ENCODE assay signal across 8 mouse cellular contexts in the genomic region with DNA sequence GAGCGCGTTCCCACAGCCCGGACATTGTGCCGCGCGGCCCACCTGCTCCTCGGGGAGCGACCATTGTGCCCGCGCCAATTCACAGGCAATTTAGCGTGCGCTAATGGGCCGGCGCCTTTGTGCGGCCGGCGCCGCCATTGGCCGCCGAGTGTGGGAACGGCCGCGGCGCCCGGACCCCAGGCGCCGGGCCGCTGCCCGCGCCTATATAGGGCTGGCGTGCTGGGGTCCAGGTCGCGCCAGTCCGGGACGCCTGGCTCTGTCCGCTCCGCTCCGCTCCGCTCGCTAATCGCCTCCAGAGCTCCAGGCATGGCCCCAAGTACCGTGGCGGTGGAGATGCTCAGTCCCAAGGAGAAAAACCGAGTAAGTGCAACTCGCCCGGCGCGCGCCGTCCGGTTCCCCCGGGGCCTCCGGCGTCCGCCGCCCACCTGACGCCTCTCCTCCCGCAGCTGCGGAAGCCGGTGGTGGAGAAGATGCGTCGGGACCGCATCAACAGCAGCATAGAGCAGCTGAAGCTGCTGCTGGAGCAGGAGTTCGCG. TPM values are rescaled to one million over a fixed set of nuclear protein-coding genes. Genes with fewer than 3 reads are reported as not detected.
DNase-seq lines count a peak whose midpoint lies in the region; ATAC-seq and TF ChIP-seq lines count a peak whose summit lies in the region.

A gene (plus strand): TSS at position 234 of the 536 bp plus-strand sequence.

- no peak for TF ChIP-seq CTCF in kidney, postnatal 0 days (IDR thresholded peaks at IDR 0.05; ENCODE audit: low read depth)
- no peak for TF ChIP-seq CTCF in bone marrow, adult 2 months (IDR thresholded peaks at IDR 0.05; ENCODE audit: control insufficient read depth, insufficient read depth, low read length)

- peak within 1 kb of the TSS; percentile 42 for H3K4me3 ChIP-seq in kidney, postnatal 0 days (replicated peaks; ENCODE audit: low read depth, low read length)
- H3K4me3 ChIP-seq in bone marrow, adult 2 months (replicated peaks; ENCODE audit: control insufficient read depth, low read depth, low read length) = peak within 1 kb of the TSS; percentile 66
- H3K4me3 ChIP-seq in forebrain, embryonic 16.5 days (replicated peaks; ENCODE audit: low read length) = peak within 1 kb of the TSS; percentile 84
- H3K4me3 ChIP-seq in midbrain, embryonic 15.5 days = peak within 1 kb of the TSS; percentile 82

- no peak for TF ChIP-seq POLR2A in bone marrow, adult 2 months (IDR thresholded peaks at IDR 0.05; ENCODE audit: borderline replicate concordance, control insufficient read depth, low read depth, low read length)

- peaks cover 41% of the 10 kb centered on the region for H3K27me3 ChIP-seq in kidney, postnatal 0 days (ENCODE audit: insufficient read depth, low read length)
- H3K27me3 ChIP-seq in forebrain, embryonic 16.5 days (replicated peaks; ENCODE audit: control insufficient read depth, insufficient read depth, low read length) = no peaks in the 10 kb centered on the region
- H3K27me3 ChIP-seq in midbrain, embryonic 15.5 days (replicated peaks) = no peaks in the 10 kb centered on the region

- peaks cover 32% of the 10 kb centered on the region for H3K4me1 ChIP-seq in kidney, postnatal 0 days (replicated peaks; ENCODE audit: insufficient read depth, low read length)
- H3K4me1 ChIP-seq in bone marrow, adult 2 months (ENCODE audit: control insufficient read depth, insufficient read depth, low read length) = peaks cover 2% of the 10 kb centered on the region
- H3K4me1 ChIP-seq in forebrain, embryonic 16.5 days (replicated peaks; ENCODE audit: control insufficient read depth, insufficient read depth, low read length) = peaks cover 73% of the 10 kb centered on the region
- peaks cover 75% of the 10 kb centered on the region for H3K4me1 ChIP-seq in midbrain, embryonic 15.5 days

- no peak within 1 kb of the TSS; the same call in 1 of the 2 replicates for H3K27ac ChIP-seq in kidney, postnatal 0 days
- H3K27ac ChIP-seq in bone marrow, adult 2 months (ENCODE audit: control insufficient read depth, insufficient read depth, low read depth, low read length, poor library complexity) = peak within 1 kb of the TSS; percentile 73
- H3K27ac ChIP-seq in forebrain, embryonic 16.5 days (ENCODE audit: low read length) = peak within 1 kb of the TSS; percentile 96
- H3K27ac ChIP-seq in midbrain, embryonic 15.5 days = peak within 1 kb of the TSS; percentile 97

- under 1% methylated on average over 65 of the region's 65 CpGs for WGBS in kidney, postnatal 0 days
- WGBS in bone marrow, adult 2 months = 1% methylated on average over 65 of the region's 65 CpGs
- under 1% methylated on average over 65 of the region's 65 CpGs for WGBS in forebrain, embryonic 16.5 days
- under 1% methylated on average over 65 of the region's 65 CpGs for WGBS in midbrain, embryonic 15.5 days

- peak within 1 kb of the TSS; percentile 82 for H3K4me2 ChIP-seq in kidney, postnatal 0 days (ENCODE audit: low read length)
- peak within 1 kb of the TSS; percentile 89 for H3K4me2 ChIP-seq in forebrain, embryonic 16.5 days (ENCODE audit: low read length)
- peak within 1 kb of the TSS; percentile 71 for H3K4me2 ChIP-seq in midbrain, embryonic 15.5 days

- no peaks in the 10 kb centered on the region for H3K36me3 ChIP-seq in kidney, postnatal 0 days (ENCODE audit: insufficient read depth, low read length)
- H3K36me3 ChIP-seq in forebrain, embryonic 16.5 days (ENCODE audit: control insufficient read depth, insufficient read depth) = no peaks in the 10 kb centered on the region
- no peaks in the 10 kb centered on the region for H3K36me3 ChIP-seq in midbrain, embryonic 15.5 days (replicated peaks)

- peak within 1 kb of the TSS; percentile 46 for H3K9ac ChIP-seq in kidney, postnatal 0 days (ENCODE audit: low read depth, low read length)
- peak within 1 kb of the TSS; percentile 79 for H3K9ac ChIP-seq in forebrain, embryonic 16.5 days (replicated peaks; ENCODE audit: low read depth, low read length)
- H3K9ac ChIP-seq in midbrain, embryonic 15.5 days = peak within 1 kb of the TSS; percentile 81

- H3K9me3 ChIP-seq in kidney, postnatal 0 days (replicated peaks; ENCODE audit: low read length) = no peaks in the 10 kb centered on the region
- no peaks in the 10 kb centered on the region for H3K9me3 ChIP-seq in forebrain, embryonic 16.5 days (ENCODE audit: control insufficient read depth, low read length)
- H3K9me3 ChIP-seq in midbrain, embryonic 15.5 days = no peaks in the 10 kb centered on the region

- ATAC-seq in kidney, postnatal 0 days (replicated peaks; ENCODE audit: low FRiP score, low read depth) = no peak
- ATAC-seq in forebrain, embryonic 16.5 days = peak; percentile 54
- ATAC-seq in midbrain, embryonic 15.5 days (replicated peaks) = peak; percentile 20
- no peak for ATAC-seq in erythroid progenitor cell, adult 5-6 weeks (replicated peaks; ENCODE audit: low FRiP score, poor library complexity, severe bottlenecking)

- no peak for DNase-seq in kidney, postnatal 0 days (ENCODE audit: low spot score)
- DNase-seq in kidney, adult 11 months = no peak
- DNase-seq in layer of hippocampus, postnatal 14 days (ENCODE audit: low spot score in 2 of 2) = peak; percentile 70 to 81
- peak; percentile 67 for DNase-seq in thymus, postnatal 4 days

RNA-seq across cellular contexts. Expression of the gene that starts here (rescaled TPM):
- polyA plus RNA-seq in kidney, postnatal 0 days (2015; fragmentation: Nextera tagmentation; extraction: Ambion mirVana) = 5.8 and 6.2 TPM in 2 replicates
- polyA plus RNA-seq in bone marrow, adult 2 months (2011; ENCODE audit: insufficient read depth, insufficient read length, low replicate concordance, missing spikeins) = not detected in 2 replicates
- polyA plus RNA-seq in forebrain, embryonic 16.5 days (2015; fragmentation: Nextera tagmentation; extraction: Ambion mirVana) = 91.4 and 100 TPM in 2 replicates
- total RNA-seq in layer of hippocampus, postnatal 14 days (2021) = 10 to 100 TPM; 36.2 to 37.0 TPM
- 116 and 149 TPM in 2 replicates for polyA plus RNA-seq in midbrain, embryonic 15.5 days (2015; fragmentation: Nextera tagmentation; extraction: Ambion mirVana)
- not detected in 2 replicates for total RNA-seq in erythroid progenitor cell, adult 5-6 weeks (2015; ENCODE audit: low replicate concordance)
- total RNA-seq in erythroid progenitor cell, adult 5-6 weeks (2017; ENCODE audit: low replicate concordance) = not detected in 2 replicates

Comparison
In these comparisons a context has a peak if more than half of its experiments do, and no peak if none do; other contexts are left out.
1. RNA of the gene that starts here (total RNA-seq): 36.2 to 37.0 TPM in layer of hippocampus, postnatal 14 days; not detected in erythroid progenitor cell, adult 5-6 weeks; every median in the first group is over 10 times any median in the second.
2. RNA of the gene that starts here (polyA plus RNA-seq): 116 to 149 TPM in midbrain, embryonic 15.5 days and 91.4 to 100 TPM in forebrain, embryonic 16.5 days; 5.8 to 6.2 TPM in kidney, postnatal 0 days and not detected in bone marrow, adult 2 months; every median in the first group is over 10 times any median in the second.
3. ATAC-seq: peak in forebrain, embryonic 16.5 days (single experiment) and midbrain, embryonic 15.5 days (single experiment); none in kidney, postnatal 0 days (single experiment) and erythroid progenitor cell, adult 5-6 weeks (single experiment).
4. DNase-seq: peak in layer of hippocampus, postnatal 14 days (2 of 2) and thymus, postnatal 4 days (single experiment); none in kidney, postnatal 0 days (single experiment) and kidney, adult 11 months (single experiment).
5. Peak in every context shown above with its lines, with median percentiles within 50 percentile points of each other: H3K4me2 ChIP-seq, H3K4me3 ChIP-seq and H3K9ac ChIP-seq.